Mouse (Mus musculus): ENCODE measurements at regions not wholly inside any gene's neighbourhood (a gene's known extent, or its start where the extent isn't known, plus 50 kb on each side); places are given as distances from the start of the nearest gene placed in this dataset.
A peak's percentile ranks its signal among the peaks of the same experiment; 100 is the strongest.

DNA sequence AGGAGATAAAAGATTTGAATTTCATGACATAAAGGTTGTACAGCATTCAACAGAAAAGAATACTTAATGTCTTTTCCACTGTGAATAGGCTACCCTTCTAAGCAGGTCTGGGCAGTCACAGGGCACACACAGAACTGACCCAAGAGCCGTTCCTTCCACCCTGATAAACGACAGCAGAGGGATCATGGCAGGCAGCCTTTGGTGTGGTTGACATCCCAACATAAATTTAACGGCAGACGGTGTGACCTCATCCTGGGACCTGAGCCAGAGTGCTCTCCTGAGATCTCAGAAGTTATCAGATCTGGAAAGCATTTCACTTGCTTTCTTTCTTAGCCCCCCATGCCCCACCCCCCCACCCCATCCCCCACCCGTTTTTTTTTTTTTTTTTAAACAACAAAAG is 290.1 kb downstream of the Sox4 start:
- H3K4me3 ChIP-seq (ENCODE audit: low read depth, low read length), result no peak overlapping the region
- no peaks in the 10 kb centered on the region for H3K27me3 ChIP-seq (ENCODE audit: control insufficient read depth, insufficient read depth, low read length)
- peaks cover 11% of the 10 kb centered on the region for H3K4me1 ChIP-seq (replicated peaks; ENCODE audit: control insufficient read depth, insufficient read depth, low read length)
- WGBS, result 18% methylated on average over 5 of the region's 5 CpGs
- no peaks in the 10 kb centered on the region; the same call in 1 of the 2 replicates for H3K36me3 ChIP-seq (ENCODE audit: control insufficient read depth, insufficient read depth, low read length)
- ATAC-seq (replicated peaks; ENCODE audit: low FRiP score), result 0 out of 2 replicates have a peak, but pooled peaks have one; percentile 16
- H3K9ac ChIP-seq (ENCODE audit: low read length), result no peak overlapping the region
- no peak overlapping the region for H3K4me2 ChIP-seq (ENCODE audit: low read depth, low read length, severe bottlenecking)
- DNase-seq (ENCODE audit: low spot score), result no peak
- H3K9me3 ChIP-seq (ENCODE audit: control insufficient read depth, low read length), result no peaks in the 10 kb centered on the region
- no peak overlapping the region for H3K27ac ChIP-seq (ENCODE audit: low read depth, low read length)

- Histone ChIP-seq H3K27me3 (ENCODE audit: control insufficient read depth, insufficient read depth, low read length) (no peaks in the 10 kb centered on the region), H3K9ac (ENCODE audit: low read length) (no peak overlapping the region), H3K27ac (ENCODE audit: low read depth, low read length) (no peak overlapping the region), H3K36me3 (ENCODE audit: control insufficient read depth, insufficient read depth, low read length) (no peaks in the 10 kb centered on the region), H3K4me2 (ENCODE audit: low read depth, low read length, severe bottlenecking) (no peak overlapping the region), H3K9me3 (ENCODE audit: control insufficient read depth, low read length) (no peaks in the 10 kb centered on the region), H3K4me3 (ENCODE audit: low read depth, low read length) (no peak overlapping the region), H3K4me1 (replicated peaks; ENCODE audit: control insufficient read depth, insufficient read depth, low read length) (peaks cover 11% of the 10 kb centered on the region)
- DNase-seq (ENCODE audit: low spot score) (no peak), ATAC-seq (replicated peaks; ENCODE audit: low FRiP score) (no peak)
- WGBS, result 87% methylated on average over 3 of the region's 3 CpGs
Observed at GRCm38 (mm10) chr13:28662316-28662752, 291.2 kb downstream of the Sox4 start.

GRCm38 (mm10) chr13:28660151-28660550 is 293.4 kb downstream of the Sox4 start:
- Histone ChIP-seq H3K4me3 (ENCODE audit: low read depth, low read length) (no peak overlapping the region), H3K4me2 (ENCODE audit: low read depth, low read length, severe bottlenecking) (no peak overlapping the region), H3K9me3 (ENCODE audit: control insufficient read depth, low read length) (no peaks in the 10 kb centered on the region), H3K4me1 (replicated peaks; ENCODE audit: control insufficient read depth, insufficient read depth, low read length) (peaks cover 11% of the 10 kb centered on the region), H3K9ac (ENCODE audit: low read length) (no peak overlapping the region), H3K36me3 (ENCODE audit: control insufficient read depth, insufficient read depth, low read length) (no peaks in the 10 kb centered on the region), H3K27me3 (ENCODE audit: control insufficient read depth, insufficient read depth, low read length) (no peaks in the 10 kb centered on the region), H3K27ac (ENCODE audit: low read depth, low read length) (no peak overlapping the region)
- DNase-seq (ENCODE audit: low spot score) (no peak), ATAC-seq (replicated peaks; ENCODE audit: low FRiP score) (no peak)
- 90% methylated on average over 2 of the region's 2 CpGs for WGBS

DNA sequence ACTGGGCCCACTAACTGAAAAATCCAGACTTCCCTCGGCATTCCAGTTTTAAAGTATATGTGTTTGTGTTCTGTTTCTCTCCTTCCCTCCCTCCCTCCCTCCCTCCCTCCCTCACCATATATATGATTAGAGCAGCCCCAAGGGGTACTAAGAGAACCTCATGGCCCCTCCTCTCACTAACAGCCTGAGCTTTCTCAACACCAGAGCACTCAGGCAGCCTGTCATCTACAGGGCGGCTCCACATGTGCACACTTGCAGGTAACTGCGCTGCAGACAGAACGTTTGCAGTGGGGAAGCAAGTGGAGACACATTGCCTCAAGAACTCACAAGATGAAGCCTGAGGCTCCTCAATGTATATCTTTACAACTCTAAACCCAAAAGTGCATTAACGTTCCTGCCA is 294.9 kb downstream of the Sox4 start:
- ATAC-seq (replicated peaks; ENCODE audit: low FRiP score) (no peak), DNase-seq (ENCODE audit: low spot score) (no peak)
- whole genome bisulfite sequencing, result 86% methylated on average over 5 of the region's 5 CpGs
- Histone ChIP-seq H3K9ac (ENCODE audit: low read length) (no peak overlapping the region), H3K4me2 (ENCODE audit: low read depth, low read length, severe bottlenecking) (no peak overlapping the region), H3K27me3 (ENCODE audit: control insufficient read depth, insufficient read depth, low read length) (no peaks in the 10 kb centered on the region), H3K4me3 (ENCODE audit: low read depth, low read length) (no peak overlapping the region), H3K4me1 (replicated peaks; ENCODE audit: control insufficient read depth, insufficient read depth, low read length) (no peaks in the 10 kb centered on the region), H3K36me3 (ENCODE audit: control insufficient read depth, insufficient read depth, low read length) (no peaks in the 10 kb centered on the region), H3K9me3 (ENCODE audit: control insufficient read depth, low read length) (no peaks in the 10 kb centered on the region), H3K27ac (ENCODE audit: low read depth, low read length) (no peak overlapping the region)

DNA sequence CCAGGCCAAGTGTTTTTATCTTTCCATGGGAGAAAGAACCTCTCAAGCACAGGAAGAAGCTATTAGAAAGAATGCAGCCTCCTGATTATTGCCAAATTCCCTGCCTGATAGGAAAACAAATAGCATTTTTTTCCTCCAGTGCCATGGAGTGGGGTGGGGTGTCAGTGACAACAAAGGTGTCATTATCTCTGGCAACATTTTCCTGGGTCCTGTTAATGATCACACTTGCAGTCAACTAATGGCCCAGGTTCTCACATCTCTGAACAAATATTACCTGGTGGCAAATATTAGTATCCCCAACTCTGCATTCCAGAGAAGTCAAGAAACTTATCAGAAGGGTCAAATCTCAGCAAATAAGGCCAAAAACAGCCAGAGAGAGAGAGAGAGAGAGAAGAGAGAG is 298.6 kb downstream of the Sox4 start:
- Histone ChIP-seq H3K4me3 (ENCODE audit: low read depth, low read length) (no peak overlapping the region), H3K9me3 (ENCODE audit: control insufficient read depth, low read length) (no peaks in the 10 kb centered on the region), H3K27me3 (ENCODE audit: control insufficient read depth, insufficient read depth, low read length) (no peaks in the 10 kb centered on the region), H3K27ac (ENCODE audit: low read depth, low read length) (no peak overlapping the region), H3K9ac (ENCODE audit: low read length) (no peak overlapping the region), H3K4me1 (replicated peaks; ENCODE audit: control insufficient read depth, insufficient read depth, low read length) (no peaks in the 10 kb centered on the region), H3K4me2 (ENCODE audit: low read depth, low read length, severe bottlenecking) (no peak overlapping the region), H3K36me3 (ENCODE audit: control insufficient read depth, insufficient read depth, low read length) (no peaks in the 10 kb centered on the region)
- ATAC-seq (replicated peaks; ENCODE audit: low FRiP score), result no peak
- DNase-seq (ENCODE audit: low spot score), result no peak

DNA sequence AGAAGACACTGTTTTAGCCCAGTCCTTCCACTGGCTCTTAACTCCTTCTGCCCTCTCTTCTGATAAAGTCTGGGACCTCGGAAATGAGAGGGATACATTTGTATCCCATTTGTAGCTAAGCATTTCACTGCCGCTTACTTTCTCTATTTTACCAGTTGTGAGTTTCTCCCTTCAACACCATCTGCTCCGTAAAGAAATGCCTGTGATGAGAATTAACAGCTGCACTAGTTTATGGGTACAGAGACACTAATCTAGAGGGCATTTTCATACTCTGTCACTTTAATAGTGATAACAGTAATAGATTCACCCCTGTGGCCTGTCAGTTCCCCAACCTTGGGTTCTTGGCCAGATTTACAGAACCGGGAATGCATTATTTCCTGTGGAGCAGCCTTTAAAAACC is 300.2 kb downstream of the Sox4 start:
- Histone ChIP-seq H3K4me2 (ENCODE audit: low read depth, low read length, severe bottlenecking) (no peak overlapping the region), H3K4me1 (replicated peaks; ENCODE audit: control insufficient read depth, insufficient read depth, low read length) (no peaks in the 10 kb centered on the region), H3K27ac (ENCODE audit: low read depth, low read length) (no peak overlapping the region), H3K27me3 (ENCODE audit: control insufficient read depth, insufficient read depth, low read length) (no peaks in the 10 kb centered on the region), H3K9ac (ENCODE audit: low read length) (no peak overlapping the region), H3K36me3 (ENCODE audit: control insufficient read depth, insufficient read depth, low read length) (no peaks in the 10 kb centered on the region), H3K4me3 (ENCODE audit: low read depth, low read length) (no peak overlapping the region), H3K9me3 (ENCODE audit: control insufficient read depth, low read length) (no peaks in the 10 kb centered on the region)
- ATAC-seq (replicated peaks; ENCODE audit: low FRiP score) (no peak), DNase-seq (ENCODE audit: low spot score) (no peak)
- 91% methylated on average over 4 of the region's 4 CpGs for WGBS

DNA sequence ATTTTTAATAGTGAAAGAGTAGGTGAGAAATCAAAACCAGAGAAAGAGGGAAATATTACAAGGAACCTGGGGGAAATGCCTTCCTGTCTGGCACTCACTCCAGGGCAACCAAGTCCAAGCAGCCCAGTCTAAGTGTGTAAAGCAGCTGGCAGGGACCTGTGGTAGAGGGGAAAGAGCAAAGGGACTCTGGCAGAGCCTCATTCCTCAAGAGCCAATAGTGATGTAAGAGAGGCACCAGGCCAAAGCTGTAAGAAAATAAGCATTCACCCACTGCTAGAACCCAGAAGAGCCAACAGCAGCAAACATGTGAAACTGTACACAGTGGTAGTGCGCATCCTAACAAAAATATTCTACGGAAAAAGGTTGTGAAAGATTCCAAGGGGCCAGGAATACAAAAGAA is 301.7 kb downstream of the Sox4 start:
- 86% methylated on average over 2 of the region's 2 CpGs for WGBS

DNA sequence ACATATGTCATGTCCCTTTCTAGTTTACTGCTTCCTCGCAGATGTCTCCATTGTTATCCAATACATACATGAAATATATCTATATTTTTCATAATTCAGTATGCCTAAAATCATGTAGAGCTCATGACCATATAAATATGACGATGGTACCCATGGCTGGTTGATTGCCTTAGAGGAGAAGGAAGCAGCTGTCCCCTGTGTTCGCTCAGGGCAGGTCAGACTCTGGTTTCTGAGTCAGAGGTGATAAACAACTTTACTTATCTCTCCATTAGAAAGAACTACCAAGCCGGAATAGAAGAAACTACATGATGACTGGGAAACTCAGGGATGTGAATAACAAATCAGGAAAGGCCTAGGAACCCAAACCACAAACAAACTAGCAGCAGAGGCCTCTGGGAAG is 307.6 kb downstream of the Sox4 start:
- Histone ChIP-seq H3K36me3 (ENCODE audit: control insufficient read depth, insufficient read depth, low read length) (no peaks in the 10 kb centered on the region), H3K9me3 (ENCODE audit: control insufficient read depth, low read length) (no peaks in the 10 kb centered on the region), H3K4me3 (ENCODE audit: low read depth, low read length) (no peak overlapping the region), H3K27ac (ENCODE audit: low read depth, low read length) (no peak overlapping the region), H3K4me2 (ENCODE audit: low read depth, low read length, severe bottlenecking) (no peak overlapping the region), H3K4me1 (replicated peaks; ENCODE audit: control insufficient read depth, insufficient read depth, low read length) (no peaks in the 10 kb centered on the region), H3K27me3 (ENCODE audit: control insufficient read depth, insufficient read depth, low read length) (no peaks in the 10 kb centered on the region), H3K9ac (ENCODE audit: low read length) (no peak overlapping the region)
- 89% methylated on average over 4 of the region's 4 CpGs for WGBS
- ATAC-seq (replicated peaks; ENCODE audit: low FRiP score) (no peak), DNase-seq (ENCODE audit: low spot score) (no peak)

More for the DNA sequence above, 301.7 kb downstream of the Sox4 start:
- Histone ChIP-seq H3K9ac (ENCODE audit: low read length) (no peak overlapping the region), H3K4me2 (ENCODE audit: low read depth, low read length, severe bottlenecking) (no peak overlapping the region), H3K4me3 (ENCODE audit: low read depth, low read length) (no peak overlapping the region), H3K36me3 (ENCODE audit: control insufficient read depth, insufficient read depth, low read length) (no peaks in the 10 kb centered on the region), H3K4me1 (replicated peaks; ENCODE audit: control insufficient read depth, insufficient read depth, low read length) (no peaks in the 10 kb centered on the region), H3K27me3 (ENCODE audit: control insufficient read depth, insufficient read depth, low read length) (no peaks in the 10 kb centered on the region), H3K27ac (ENCODE audit: low read depth, low read length) (no peak overlapping the region), H3K9me3 (ENCODE audit: control insufficient read depth, low read length) (no peaks in the 10 kb centered on the region)
- no peak for ATAC-seq (replicated peaks; ENCODE audit: low FRiP score)
- DNase-seq (ENCODE audit: low spot score), result no peak

DNA sequence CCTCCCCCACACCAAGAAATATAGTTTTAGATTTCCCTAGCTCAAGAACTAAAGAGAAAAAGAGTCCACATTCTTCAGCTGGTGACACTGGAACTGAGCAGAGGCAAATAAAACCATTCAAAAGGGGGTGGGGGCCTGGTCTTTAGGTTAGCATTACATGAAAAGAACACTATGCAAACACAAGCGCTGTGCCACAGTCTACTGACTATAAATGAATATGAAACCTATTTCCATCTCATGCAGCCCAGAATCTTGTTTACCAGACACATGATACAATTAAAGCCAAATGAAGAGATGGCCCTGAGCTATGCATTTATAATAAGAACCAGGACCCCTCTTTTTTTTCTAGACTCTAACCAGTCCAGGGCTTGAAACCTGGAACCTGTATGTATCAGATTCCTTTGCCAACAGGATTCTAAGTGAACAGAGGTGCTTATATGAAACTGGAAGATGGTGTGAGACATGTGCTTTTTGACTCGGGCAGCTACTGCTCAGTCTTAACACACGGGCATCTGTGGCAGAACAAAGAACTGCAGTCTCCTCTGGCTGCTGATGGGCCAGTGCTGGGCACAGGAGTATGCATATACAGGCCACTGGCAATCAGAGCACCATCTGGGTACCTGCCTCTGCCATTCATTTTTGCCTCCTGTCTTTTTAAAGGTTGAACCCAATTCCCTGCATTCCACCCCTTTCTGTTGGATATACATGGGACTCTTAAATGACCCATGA is 308.5 kb downstream of the Sox4 start:
- ATAC-seq (replicated peaks; ENCODE audit: low FRiP score), result no peak
- H3K4me1 ChIP-seq (replicated peaks; ENCODE audit: control insufficient read depth, insufficient read depth, low read length), result no peaks in the 10 kb centered on the region; the same call in 1 of the 2 replicates
- no peaks in the 10 kb centered on the region for H3K36me3 ChIP-seq (ENCODE audit: control insufficient read depth, insufficient read depth, low read length)
- H3K4me3 ChIP-seq (ENCODE audit: low read depth, low read length), result no peak overlapping the region
- peak; percentile 15 for DNase-seq (ENCODE audit: low spot score)
- no peaks in the 10 kb centered on the region for H3K9me3 ChIP-seq (ENCODE audit: control insufficient read depth, low read length)
- H3K9ac ChIP-seq (ENCODE audit: low read length), result no peak overlapping the region
- H3K4me2 ChIP-seq (ENCODE audit: low read depth, low read length, severe bottlenecking), result no peak overlapping the region
- H3K27ac ChIP-seq (ENCODE audit: low read depth, low read length), result no peak overlapping the region
- 82% methylated on average over 3 of the region's 3 CpGs for WGBS
- H3K27me3 ChIP-seq (ENCODE audit: control insufficient read depth, insufficient read depth, low read length), result no peaks in the 10 kb centered on the region

Data from forebrain, embryonic 11.5 days (tissue).